In the genomic region with DNA sequence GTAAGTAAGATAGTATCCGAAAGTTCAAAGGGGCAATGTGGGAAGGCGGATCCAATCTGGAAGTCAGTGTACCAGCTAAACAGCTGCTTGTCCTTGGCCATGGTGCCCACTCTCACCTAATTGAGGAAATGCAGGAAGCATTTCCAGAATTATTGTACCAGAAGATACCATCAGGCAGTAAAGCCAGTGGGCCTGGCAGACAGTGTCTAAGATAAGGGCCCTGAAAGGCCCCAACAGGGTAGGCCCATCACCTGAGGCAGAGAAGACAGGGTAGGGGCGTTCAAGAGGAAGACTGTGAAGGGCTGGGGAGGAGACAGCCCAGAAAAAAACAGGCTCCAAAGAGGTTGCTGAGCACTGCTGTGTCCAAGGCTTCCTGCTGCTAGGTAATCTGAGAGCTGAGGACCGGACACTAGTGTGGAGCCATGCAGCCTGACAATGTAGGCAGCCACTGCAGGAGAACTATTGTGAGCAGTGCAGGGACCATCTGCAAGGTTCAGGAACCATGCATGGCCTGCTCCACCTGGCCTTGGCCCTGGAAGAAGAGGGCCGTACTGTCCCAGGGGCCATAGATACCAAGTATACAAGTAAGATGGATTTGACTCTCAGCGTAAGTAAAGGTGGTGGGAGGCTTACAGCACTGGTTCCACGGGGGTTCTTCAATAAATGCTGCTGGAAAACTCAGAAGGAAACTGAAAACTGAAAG, we compare ENCODE assay signal across 16 mouse cellular contexts. TPM values are rescaled to one million over a fixed set of nuclear protein-coding genes. Genes with fewer than 3 reads are reported as not detected.
"Had no signal": no experiment of that assay in that cellular context is flagged by ENCODE, and none has a peak within 500 bp of the region (broad histone marks: within the 10 kb centered on the region; RNA-seq: fewer than 3 reads in every experiment).

No protein-coding gene starts in this region.

- H3K9me3 ChIP-seq: limb, embryonic 13.5 days; neural tube, embryonic 13.5 days had no signal

- H3K4me1 ChIP-seq: limb, embryonic 13.5 days; neural tube, embryonic 13.5 days had no signal

- DNase-seq: kidney, adult 2 months; kidney, postnatal 36 days; layer of hippocampus, adult 9-11 months; layer of hippocampus, postnatal 36 days; left cerebral cortex, postnatal 4 days; lung, adult 18-20 months; right cerebral cortex, postnatal 25 days; thymus, postnatal 4 days had no signal

- ATAC-seq: inflammation-experienced regulatory T-cells, adult 6 months; midbrain, embryonic 16.5 days had no signal

- H3K4me2 ChIP-seq: limb, embryonic 13.5 days; neural tube, embryonic 13.5 days had no signal

- H3K9ac ChIP-seq: limb, embryonic 13.5 days; liver, embryonic 14.5 days; neural tube, embryonic 13.5 days had no signal

- H3K27ac ChIP-seq: kidney, postnatal 0 days; limb, embryonic 13.5 days; liver, embryonic 14.5 days; neural tube, embryonic 13.5 days; stomach, postnatal 0 days had no signal

- H3K27me3 ChIP-seq: limb, embryonic 13.5 days; neural tube, embryonic 13.5 days had no signal

- H3K4me3 ChIP-seq: limb, embryonic 13.5 days; neural tube, embryonic 13.5 days had no signal

RNA-seq across cellular contexts. Expression of gene Rab19, which starts 48.8 kb away (rescaled TPM):
- total RNA-seq: layer of hippocampus, adult 18-20 months; layer of hippocampus, postnatal 36 days; left cerebral cortex, postnatal 4 days had no signal
- polyA plus RNA-seq: midbrain, embryonic 16.5 days; neural tube, embryonic 13.5 days had no signal
